Mouse (Mus musculus) lung, adult 10 weeks (tissue): Measurements from ENCODE around the gene Fbxo34. TPM values are rescaled to one million over a fixed set of nuclear protein-coding genes. Genes with fewer than 3 reads are reported as not detected.

Source experiments
- polyA plus RNA-seq: library from polyadenylated mRNA; stranded (reverse); fragments of 350-450 nt; fragmentation: Illumina TruSeq; extraction: RNeasy Lipid Tissue Mini Kit (QIAGEN cat#74804); gene quantifications from one replicate; pipeline ENCODE4 v1.2.3, GENCODE M21; 2014; ENCODE audit warnings: low read depth, low replicate concordance; ENCODE audit not compliant: insufficient read depth

Gene Fbxo34
- polyA plus RNA-seq, result 6.4 TPM

DNA sequence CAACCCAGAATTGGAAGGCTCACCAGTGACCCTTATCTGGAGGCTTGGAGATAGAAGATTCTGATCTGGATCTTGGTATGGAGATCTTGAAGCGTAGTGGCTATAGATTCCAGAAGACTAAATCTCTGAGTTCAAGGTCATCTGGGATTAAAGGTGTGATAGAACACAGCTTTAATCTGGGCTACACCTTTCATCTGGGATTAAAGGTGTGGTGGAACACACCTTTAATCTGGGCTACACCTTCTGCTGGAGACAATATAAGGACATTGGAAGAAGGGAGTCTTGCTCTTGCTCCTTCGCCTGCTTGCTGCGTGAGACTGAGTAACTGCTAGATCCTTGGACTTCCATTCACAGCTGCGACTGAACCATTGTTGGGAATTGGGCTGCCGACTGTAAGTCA is at the start of gene Fbxo34:
Gene Fbxo34 (plus strand): TSS at position 301 of the 400 bp plus-strand sequence.

GRCm38 (mm10) chr14:47417775-47418665 is 32.2 kb upstream of the Fbxo34 start, which contains the start of gene Dlgap5:
TSS of gene Dlgap5 (minus strand) at chr14:47418407.

DNA sequence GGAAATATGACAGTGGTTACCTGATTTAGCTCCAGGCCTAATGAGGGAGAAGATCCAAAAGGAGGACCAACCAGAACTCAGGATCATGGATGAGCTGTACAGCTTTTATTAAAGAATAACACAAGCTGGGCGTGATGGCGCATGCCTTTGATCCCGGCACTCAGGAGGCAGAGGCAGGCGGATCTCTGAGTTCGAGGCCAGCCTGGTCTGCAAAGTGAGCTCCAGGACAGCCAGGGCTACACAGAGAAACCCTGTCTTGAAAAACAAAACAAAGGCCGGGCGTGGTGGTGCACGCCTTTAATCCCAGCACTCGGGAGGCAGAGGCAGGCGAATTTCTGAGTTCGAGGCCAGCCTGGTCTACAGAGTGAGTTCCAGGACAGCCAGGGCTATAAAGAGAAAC is 120.3 kb downstream of the Fbxo34 start, which contains the start of gene Atg14:
Gene Atg14 (minus strand): TSS at position 101 of the 400 bp plus-strand sequence.

Other genes with a start within 250 kb of the Fbxo34 start
- gene Wdhd1, start 173.6 kb upstream of the Fbxo34 start, polyA plus RNA-seq, result 1.4 TPM
- 6.7 TPM for gene Socs4, start 173.5 kb upstream of the Fbxo34 start, polyA plus RNA-seq
- gene Mapk1ip1l, start 152.2 kb upstream of the Fbxo34 start, polyA plus RNA-seq, result 18.8 TPM
- 237 TPM for gene Lgals3, start 82.7 kb upstream of the Fbxo34 start, polyA plus RNA-seq
- gene Dlgap5, start 32.0 kb upstream of the Fbxo34 start, polyA plus RNA-seq, result 0.25 TPM
- gene Atg14, start 120.2 kb downstream of the Fbxo34 start, polyA plus RNA-seq, result 6.5 TPM
- 20.5 TPM for gene Ktn1, start 198.0 kb downstream of the Fbxo34 start, polyA plus RNA-seq